Mouse (Mus musculus): ENCODE results near the gene Tbc1d1.
A peak's percentile ranks its signal among the peaks of the same experiment; 100 is the strongest.

The Tbc1d1 gene

DNA sequence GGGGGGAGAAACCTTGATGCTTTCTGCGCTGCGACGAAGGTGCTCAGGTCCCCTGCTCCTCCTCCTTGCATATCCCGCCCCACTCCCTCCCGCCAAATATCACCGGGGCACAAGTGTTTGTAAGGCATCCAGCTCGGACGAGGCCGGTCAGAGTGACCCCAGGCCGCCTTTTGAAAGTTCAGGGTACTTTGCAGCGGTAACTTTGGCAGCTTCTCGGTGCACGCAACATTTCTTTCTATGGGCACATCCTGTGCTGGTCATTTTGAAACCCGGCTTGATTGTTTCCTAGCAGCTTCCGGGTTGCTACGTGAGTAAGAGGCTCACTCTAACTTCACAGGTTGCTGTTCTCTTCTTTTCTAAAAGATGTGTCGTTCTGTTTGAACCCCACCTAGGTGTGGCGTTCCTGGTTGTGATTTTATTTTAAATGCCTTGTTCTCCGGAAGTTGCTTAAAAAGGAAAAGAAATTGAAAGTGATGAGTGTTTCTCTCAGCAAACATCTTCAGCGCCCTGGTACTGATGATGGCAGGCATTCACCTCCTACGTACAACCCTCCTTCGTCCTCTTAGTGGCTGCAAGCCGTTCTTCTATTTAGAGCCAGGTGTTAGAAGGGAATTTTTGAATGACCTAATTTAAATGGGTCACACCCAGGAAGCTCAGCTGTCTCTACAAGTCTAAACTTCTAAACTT lies 4.7 kb downstream of the Tbc1d1 start:
- DNase-seq (ENCODE audit: inconsistent ontology term): peak; percentile 29

DNA sequence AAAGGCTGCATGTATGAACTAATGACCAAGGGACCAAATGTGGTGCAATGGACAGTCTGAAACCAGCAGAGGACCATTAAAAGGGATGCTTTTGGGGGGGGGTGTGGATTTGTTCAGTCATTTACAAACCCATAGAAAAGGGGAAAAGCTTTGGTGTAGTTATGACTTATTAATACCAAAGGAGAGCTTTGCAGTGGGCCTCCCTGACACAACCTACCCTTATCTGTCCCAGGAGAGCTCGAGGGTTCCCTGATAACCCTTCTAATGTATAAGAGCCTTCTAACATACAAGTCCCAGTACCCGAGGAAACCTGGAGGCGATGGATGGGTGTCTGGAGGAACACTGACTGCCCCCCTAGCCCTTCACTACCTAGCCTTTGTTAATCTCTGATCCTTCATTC lies 5.8 kb downstream of the Tbc1d1 start:
- DNase-seq (ENCODE audit: inconsistent ontology term): no peak

DNA sequence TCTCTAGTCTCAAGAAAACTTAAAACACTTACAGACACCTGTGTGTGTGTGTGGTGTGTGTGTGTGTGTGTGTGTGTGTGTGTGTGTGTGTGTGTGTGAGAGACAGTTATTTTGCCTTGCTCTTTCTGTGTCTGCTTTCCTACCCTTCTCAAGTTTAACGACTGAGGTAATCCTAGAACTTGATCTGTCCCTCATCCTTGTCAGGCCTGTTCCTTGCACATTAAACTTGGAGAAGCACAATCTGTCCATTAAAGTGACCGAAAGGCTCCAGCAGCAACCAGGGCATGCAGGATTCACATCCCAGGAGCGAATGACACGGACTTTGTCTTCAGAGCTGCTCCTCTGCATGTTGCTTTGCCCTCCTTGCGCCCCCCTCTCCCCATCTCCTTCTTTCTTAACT lies 6.5 kb downstream of the Tbc1d1 start:
- DNase-seq (ENCODE audit: inconsistent ontology term): no peak

DNA sequence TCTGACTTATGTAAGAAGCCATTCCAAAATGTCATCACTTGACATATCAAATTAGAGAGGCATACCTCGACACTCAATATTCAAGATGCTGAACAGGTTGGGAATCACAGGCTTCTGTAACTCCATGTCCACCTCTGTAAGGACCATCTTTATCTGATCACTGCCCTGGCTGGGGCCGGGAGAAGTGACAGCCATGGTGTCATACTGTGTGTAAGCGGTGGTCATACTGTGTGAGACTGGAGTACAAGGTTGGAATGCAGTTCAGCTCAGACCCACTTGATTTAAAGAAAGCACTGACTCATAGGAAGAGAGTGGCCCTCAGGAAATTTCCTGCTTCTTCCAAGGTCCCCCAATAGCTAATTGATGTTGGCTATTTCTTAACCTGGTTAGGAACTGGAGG lies 8.3 kb downstream of the Tbc1d1 start:
- DNase-seq (ENCODE audit: inconsistent ontology term): no peak

DNA sequence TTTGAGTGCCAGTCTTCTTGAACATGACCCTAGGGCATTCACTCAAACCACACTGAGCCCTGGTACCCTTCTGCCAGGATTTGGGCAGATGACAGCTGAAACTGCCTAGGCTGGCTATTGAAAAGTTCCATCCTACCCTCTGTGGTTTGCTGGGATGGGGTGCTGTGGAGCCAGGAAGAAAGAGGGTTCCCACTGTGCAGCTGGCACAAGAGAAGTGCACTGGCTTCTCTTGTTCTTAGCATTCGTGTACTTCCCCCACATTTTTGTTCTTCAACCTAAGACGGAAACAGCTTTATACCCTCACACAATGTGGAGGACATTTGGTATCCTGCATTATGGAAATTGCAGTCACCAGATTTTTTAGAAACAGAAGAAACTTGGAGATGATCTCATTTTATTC lies 9.7 kb downstream of the Tbc1d1 start:
- DNase-seq (ENCODE audit: inconsistent ontology term): peak; percentile 15

DNA sequence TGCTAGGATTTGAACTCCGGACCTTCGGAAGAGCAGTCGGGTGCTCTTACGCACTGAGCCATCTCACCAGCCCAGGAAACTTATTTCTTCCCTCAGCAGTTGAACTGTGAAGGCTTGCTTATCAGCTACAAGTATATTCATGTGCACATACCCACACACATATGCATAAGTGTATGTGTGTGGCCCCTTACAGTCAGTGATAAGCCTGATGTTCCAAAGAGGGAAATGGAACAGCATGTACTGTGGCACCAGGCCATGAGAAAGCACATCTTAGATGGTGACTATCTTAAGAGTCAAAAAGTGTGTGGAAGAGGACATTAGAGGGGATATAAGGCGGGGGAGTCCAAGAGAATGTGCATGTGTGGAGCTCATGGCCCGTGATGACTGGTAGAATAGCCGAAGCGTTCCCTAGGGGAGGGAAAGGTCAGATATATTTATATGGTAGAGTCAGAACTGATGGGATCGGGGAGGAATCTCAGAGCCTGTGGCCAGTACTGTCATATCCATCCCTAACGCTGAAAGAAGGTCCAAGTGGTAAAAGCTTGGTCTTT lies 13.0 kb downstream of the Tbc1d1 start:
- no peak for DNase-seq (ENCODE audit: inconsistent ontology term)

DNA sequence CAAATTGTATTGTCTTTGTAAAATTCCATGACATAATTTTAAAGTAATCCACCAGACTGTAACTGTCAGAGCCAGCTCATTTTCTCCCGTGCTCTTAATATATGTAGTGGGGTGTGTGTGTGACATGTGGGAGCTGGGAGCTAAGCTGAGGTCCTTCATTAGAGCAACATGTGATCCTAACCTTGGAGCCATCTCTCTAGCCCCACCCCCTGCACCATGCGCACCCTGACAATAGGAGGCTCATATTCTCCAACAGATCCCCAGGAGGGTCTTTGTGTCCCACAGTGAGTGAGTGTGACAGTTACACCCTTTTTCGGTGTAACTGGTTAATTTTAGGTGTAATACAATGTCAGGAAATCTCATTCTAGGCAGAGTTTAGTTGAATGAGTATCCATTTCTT lies 16.8 kb downstream of the Tbc1d1 start:
- DNase-seq (ENCODE audit: inconsistent ontology term): no peak

DNA sequence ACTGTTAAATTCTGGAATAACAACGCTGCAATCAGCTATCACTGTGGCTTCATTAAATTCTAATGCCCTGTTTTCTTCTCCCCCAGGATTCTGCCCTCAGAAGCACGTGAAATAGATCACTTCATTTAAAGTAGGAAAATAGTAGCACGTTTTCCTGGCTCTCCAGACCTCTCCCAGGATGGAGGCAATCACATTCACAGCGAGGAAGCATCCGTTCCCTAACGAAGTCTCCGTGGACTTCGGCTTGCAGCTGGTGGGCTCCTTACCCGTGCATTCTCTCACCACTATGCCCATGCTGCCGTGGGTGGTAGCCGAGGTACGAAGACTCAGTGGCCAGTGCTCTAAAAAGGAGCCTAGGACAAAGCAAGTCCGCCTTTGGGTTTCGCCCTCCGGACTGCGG lies 17.2 kb downstream of the Tbc1d1 start:
- DNase-seq (ENCODE audit: inconsistent ontology term): no peak

DNA sequence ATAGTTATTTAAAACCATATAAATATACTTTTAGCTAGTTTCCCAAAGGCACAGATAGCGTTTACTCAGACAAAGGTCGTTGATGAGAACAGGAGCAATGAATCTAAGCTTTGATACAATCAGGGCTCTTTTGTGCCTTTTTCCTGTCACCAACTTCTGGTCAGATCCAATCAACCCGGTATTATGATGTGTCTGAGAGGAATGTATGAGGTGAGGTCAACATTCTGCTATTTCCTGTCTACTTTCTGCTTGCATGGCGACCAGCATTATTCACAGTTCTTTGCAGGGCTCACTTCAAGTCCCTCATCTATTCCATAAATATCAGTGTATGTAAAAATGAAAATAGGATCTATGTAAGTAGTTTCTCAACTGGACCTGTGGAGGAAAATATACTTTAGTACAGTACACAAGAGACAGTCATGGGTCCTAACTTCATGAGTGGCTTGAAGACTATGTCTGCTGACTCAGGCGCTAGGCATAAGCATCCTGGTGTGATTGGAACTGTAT lies 18.4 kb downstream of the Tbc1d1 start:
- DNase-seq (ENCODE audit: inconsistent ontology term): peak; percentile 78

DNA sequence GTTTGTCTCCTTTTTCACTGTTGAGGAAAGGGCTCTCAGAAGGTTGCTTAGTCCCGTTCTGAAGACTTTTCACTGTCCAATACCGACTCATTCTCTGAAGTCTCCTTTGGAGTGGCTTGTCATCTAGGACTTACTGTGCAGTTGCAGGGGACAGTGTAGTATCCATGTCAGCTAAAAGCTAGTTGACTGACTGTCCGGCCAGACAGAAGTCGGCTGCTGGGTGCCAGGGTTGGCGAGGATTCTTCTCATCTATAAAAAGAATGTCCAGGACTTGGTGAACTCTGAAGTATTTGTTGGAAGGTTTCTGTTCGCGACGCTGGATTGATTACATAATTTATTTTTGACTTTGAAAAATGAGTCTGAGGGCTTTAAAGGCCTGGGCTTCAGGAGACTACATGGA lies 24.4 kb downstream of the Tbc1d1 start:
- no peak for DNase-seq (ENCODE audit: inconsistent ontology term)

DNA sequence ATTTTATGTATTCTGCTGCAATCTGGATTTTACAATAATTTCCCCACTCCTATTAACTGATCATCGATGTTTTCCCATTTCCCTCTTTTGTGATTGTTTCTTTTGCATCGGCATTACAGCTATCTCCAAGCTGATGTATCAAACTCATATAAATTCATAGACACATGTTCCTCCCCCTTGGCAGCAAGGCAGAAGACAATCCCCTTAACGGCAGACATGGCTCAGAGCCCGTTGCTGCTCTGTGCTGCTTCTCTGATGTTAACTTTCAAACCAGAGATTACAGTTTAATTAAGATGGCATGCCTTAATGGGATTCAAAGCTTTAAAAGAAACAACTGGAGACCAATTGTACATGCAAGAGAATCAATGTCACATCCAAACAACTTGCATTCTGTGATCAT lies 27.6 kb downstream of the Tbc1d1 start:
- no peak for DNase-seq (ENCODE audit: inconsistent ontology term)

DNA sequence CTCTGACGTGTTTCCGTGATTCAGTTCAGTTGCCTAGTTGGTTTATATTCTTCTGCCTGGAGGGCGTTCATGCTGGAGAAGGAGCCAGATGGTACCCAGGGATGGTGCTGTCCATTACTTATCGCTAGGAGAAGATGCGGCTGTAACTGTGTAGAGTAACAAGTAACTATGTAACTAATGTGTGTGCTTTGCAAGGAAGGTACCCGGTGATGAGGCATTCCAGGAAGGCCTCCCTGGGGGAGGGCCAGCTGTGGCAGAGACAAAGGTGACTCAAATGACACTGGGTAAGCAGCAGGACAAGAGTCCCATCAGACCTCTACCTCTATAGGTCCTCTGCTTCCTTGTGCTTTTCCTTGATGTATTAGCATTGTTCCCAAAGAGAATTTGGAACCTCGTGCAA lies 29.2 kb downstream of the Tbc1d1 start:
- DNase-seq (ENCODE audit: inconsistent ontology term): no peak

DNA sequence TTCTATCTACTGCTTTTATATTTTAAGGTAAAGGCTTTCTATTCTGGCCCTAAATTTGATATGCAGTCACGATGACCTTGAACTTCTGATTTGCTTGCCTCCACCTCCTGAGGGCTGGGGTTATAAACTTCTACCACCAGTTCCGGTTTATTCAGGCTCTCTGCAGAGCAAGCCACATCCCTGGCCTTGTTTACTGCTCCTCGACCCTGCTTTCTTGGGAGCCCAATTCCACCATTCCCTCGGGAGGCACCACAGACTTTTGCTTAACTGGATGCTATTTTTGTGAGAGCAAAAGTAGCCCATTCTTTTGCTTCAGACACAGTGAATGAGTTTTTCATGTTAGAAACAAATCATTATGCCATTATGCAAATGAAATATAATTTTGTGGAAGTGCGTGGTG lies 30.5 kb downstream of the Tbc1d1 start:
- DNase-seq (ENCODE audit: inconsistent ontology term): no peak

DNA sequence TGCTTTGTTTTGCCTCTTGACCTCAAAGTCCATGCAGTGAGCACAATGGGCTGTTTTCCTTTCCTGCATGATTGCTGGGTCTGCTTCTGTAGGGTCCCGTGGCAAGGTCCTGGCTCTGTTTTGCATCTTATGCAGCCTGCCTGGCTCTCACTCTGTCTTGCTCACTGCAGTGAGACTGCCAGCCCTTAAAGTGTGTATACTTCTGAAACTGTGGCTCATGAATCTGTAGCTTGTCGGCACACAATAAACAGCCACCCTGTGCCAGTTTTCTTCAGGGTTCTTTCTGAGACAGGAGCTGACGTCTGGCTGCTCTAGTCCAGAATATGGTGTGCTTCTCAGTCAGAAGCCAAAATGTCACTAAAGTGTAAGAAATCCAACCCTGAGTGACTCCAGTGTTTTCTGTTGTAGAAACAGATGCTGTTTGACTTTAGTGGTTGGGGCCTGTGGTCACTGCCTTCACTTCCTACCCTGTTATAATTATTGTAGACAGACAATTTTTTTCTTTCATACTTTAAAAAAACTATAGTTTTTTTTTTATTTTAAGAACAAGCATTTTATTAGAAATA lies 32.1 kb downstream of the Tbc1d1 start:
- no peak for DNase-seq (ENCODE audit: inconsistent ontology term)

DNA sequence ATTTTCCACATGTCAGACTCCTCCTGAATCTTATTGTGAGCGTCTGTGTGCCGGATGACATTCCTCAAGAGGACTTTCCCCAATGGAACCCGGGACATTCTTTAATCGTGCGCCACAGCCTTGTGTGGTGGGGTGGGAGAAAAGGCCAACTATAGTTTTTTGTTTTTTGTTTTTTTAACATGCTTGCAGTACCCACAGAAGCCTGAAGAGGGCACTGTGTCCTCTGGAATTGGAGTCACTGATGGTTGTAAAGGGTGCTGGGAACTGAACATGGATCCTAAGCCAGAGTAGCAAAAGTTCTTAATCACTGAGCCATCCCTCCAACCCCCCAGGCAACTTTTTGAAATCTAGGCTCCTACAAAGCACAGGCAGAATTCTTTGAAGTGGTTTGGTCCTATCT lies 34.8 kb downstream of the Tbc1d1 start:
- DNase-seq (ENCODE audit: inconsistent ontology term): no peak

DNA sequence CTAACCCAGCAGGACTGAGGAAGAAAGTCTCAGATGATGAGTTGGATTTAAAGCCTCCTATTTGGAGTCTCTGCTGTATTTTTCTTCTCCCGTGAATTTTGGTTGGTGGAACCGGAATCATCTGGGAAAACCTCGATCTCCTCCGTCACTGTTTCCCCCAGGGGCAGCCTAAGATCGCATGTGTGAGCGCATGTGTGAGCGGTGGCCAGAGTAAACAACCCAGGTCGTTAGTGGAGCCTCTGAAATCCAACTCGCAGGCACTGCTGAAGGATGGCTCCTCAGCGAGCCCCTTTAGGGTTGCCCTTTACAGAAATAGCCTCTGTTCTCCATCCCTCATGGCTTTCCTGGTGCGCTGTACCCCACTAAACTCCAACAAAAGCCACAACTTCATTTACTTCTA lies 37.2 kb downstream of the Tbc1d1 start:
- DNase-seq (ENCODE audit: inconsistent ontology term): no peak

DNA sequence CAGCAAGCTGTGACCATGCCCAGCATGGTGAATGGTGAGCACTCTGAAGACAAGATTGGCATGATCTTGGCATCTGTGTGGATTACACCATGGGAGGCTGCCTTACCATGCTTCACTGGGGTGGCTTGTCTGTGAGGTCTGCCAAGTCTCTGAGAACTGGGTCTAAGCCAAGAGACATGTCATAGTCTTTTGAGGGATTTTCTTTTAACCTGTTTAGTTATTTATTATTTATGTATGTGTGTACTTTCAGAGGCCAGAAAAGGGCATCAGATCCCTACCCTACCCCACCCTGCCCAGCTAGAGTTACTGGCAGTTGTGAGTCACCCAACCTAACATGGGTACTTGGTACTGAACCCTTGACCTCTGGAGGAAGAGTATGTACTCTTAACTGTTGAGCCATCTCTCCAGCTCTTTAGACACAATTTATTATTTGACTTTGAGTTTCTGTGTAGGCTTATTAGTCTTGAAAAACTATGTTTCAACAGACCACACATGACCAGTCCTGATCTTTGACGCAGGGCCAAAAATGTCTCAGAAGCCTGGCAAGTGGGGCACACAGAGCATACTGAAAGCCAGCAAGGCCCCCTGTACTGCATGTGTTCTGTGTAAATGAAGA lies 40.3 kb downstream of the Tbc1d1 start:
- peak; percentile 70 for DNase-seq (ENCODE audit: inconsistent ontology term)

DNA sequence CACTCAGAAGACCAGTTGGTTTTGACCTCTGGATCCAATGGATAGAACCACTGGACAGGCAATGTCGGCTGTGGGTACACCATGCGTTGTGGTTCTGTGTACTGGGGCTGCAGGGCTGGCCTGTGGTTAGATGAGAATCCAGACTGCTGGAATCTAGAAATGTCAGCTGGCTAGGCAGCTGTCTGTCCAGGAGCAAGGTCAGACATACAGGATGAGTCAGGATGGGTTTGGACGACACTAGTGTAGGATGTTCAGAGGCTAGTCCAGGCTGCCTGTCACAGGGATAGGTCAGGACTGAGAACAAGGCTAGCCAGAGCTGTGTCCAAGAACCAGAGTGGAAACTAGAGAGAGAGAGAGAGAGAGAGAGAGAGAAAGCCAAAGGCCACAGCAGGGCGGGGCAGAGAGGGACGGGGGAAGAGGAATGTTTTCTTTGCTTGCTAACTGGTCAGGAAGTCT lies 40.8 kb downstream of the Tbc1d1 start:
- DNase-seq (ENCODE audit: inconsistent ontology term): peak; percentile 80

DNA sequence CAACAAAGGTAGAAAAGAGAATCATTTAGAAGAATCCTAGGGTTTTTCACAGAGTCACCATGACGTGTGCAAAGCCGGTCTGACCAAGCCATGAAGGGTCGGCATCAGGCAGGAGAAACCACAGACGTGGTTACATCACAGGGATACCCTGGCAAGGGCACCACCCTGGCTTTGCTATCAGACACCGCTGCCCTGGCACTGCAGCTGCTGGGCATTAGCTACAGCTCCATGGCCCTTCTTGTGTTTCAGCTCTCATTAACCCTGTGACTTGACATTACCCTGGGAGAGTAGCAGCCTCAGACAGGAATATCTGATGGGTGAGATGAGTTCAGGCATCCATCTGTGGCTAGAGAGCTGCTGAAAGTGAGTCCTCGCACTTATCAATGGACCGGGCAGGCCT lies 42.5 kb downstream of the Tbc1d1 start:
- no peak for DNase-seq (ENCODE audit: inconsistent ontology term)

DNA sequence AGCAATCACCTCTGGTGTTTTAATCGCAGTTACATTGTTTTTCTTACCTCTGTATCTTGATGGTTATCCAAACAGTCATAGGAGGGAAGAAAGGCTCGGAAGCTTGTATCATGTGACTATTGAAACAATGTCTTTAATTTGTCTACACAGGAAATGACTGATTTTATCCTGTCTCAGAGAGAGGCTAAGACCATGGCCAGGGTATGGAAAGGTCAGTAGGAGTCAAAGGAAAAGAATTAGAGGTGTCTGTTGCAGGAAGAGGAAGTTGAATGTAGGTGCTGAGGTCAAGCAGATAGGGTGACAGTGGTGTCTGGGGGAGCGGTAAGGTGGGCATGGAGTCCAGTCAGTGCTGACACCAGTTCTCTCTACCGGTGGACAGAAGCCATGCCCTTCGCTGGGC lies 45.0 kb downstream of the Tbc1d1 start:
- DNase-seq (ENCODE audit: inconsistent ontology term): no peak

DNA sequence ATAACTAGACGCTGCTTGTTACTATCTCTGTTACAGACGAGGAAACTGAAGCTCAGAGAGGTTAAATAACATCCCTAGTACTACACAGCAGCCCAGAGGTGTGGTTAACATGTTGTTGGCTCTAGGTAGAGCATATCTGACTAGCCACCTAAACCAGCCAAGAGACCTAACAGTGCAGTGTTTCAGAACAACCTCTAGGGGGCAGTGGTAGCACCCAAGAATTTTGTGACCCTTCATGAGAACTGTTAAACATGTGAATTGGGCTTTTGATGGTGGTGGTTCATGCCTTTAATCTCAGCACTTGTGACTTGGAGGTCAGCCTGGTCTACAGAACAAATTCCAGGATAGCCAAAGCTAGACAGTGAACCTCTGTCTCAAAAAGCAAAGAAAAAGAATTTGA lies 46.2 kb downstream of the Tbc1d1 start:
- DNase-seq (ENCODE audit: inconsistent ontology term): peak; percentile 48

DNA sequence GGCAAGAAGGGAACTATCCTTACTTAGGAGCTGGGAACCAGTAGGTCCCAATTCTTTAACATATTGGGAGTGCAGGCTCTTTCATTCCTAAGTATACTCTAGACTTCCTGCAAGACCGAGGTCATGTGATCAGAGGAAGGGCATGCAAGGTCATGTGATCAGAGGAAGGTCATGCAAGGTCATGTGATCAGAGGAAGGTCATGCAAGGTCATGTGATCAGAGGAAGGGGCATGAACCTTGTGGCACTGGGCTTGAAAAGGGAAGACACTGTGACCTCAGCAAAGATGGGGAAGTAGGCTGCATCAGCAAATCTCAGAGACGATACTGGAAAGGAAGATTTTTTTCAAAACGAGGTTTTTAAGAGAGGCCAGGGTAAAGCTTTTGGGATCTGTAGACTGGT lies 49.5 kb downstream of the Tbc1d1 start:
- DNase-seq (ENCODE audit: inconsistent ontology term): no peak

DNA sequence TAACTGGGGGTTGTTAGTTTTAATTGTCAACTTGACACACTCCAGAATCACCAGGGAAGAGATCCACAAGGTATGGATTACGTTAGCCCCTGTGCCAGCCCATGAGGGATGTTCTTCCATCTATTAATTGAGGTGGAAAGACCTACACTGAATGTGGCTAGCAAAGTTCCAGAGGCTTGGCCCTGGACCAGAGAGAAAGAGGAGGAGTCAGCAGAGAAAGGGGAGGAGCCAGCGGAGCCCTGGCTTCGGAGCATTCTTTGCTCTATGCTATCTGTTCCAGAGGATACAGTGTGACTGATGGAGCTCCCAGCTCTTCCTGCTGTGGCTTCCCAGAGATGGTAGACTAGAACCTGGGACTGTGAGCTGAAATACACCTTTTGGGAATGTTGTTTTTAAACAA lies 50.3 kb downstream of the Tbc1d1 start:
- no peak for DNase-seq (ENCODE audit: inconsistent ontology term)

All from Muller cell, postnatal 12 days (primary cell).